Comparison of ENCODE assay signal across 8 mouse cellular contexts in the genomic region with DNA sequence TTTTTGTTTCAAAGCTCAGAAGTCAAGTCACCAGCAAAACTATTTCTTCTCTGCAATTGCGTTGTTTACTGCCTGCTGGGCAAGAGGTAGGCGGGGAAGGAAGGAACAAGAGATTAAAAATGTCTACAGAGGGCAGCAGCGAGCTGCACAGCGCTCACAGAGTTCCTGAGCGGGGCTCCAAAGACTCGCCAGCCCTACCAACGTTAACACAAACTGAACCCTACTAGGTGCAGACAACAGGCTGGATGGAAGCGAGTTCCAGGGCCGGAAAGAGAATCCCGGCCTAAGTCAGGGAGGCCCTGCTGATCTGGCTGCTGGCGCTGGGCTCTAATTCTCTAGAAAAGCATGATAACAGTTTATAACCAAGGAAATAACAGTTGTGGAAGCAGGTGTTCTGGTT. TPM values are rescaled to one million over a fixed set of nuclear protein-coding genes. Genes with fewer than 3 reads are reported as not detected.
DNase-seq lines count a peak whose midpoint lies in the region; ATAC-seq lines count a peak whose summit lies in the region.

No protein-coding gene starts in this region.

- H3K4me3 ChIP-seq in hindbrain, embryonic 12.5 days, result 0 out of 2 replicates have a peak overlapping the region, but pooled peaks have one; percentile 89

- H3K9me3 ChIP-seq in hindbrain, embryonic 12.5 days (replicated peaks), result no peaks in the 10 kb centered on the region

- 2% methylated on average over 11 of the region's 11 CpGs for WGBS in hindbrain, embryonic 12.5 days

- peak; percentile 91 for DNase-seq in MN1 (ENCODE audit: low spot score)
- DNase-seq in cerebellum, adult 8-10 months, result peak; percentile 78
- peak; percentile 75 to 82 for DNase-seq in layer of hippocampus, postnatal 10 days (ENCODE audit: low spot score in 2 of 2)
- peak; percentile 89 for DNase-seq in lung, postnatal 10 days
- peak; percentile 81 for DNase-seq in retina, postnatal 1 day
- peak; percentile 80 for DNase-seq in thymus, postnatal 4 days

- peaks cover 68% of the 10 kb centered on the region for H3K4me1 ChIP-seq in hindbrain, embryonic 12.5 days

- H3K36me3 ChIP-seq in hindbrain, embryonic 12.5 days, result no peaks in the 10 kb centered on the region

- ATAC-seq in frontal cortex, adult (ENCODE audit: low TSS enrichment), result peak; percentile 60
- no peak for ATAC-seq in hindbrain, embryonic 12.5 days (ENCODE audit: low FRiP score)

- peak overlapping the region; percentile 92 for H3K4me2 ChIP-seq in hindbrain, embryonic 12.5 days (replicated peaks)

- no peak overlapping the region for H3K27ac ChIP-seq in hindbrain, embryonic 12.5 days

- H3K9ac ChIP-seq in hindbrain, embryonic 12.5 days, result no peak overlapping the region; the same call in 1 of the 2 replicates

- no peaks in the 10 kb centered on the region; the same call in 1 of the 2 replicates for H3K27me3 ChIP-seq in hindbrain, embryonic 12.5 days

RNA-seq across cellular contexts. Expression of a gene that starts 1.0 kb away (rescaled TPM):
- 11.4 and 14.0 TPM in 2 replicates for polyA plus RNA-seq in hindbrain, embryonic 12.5 days (2016; fragmentation: Nextera tagmentation; extraction: Ambion mirVana)
- 10 to 100 TPM; 71.2 to 76.3 TPM for total RNA-seq in layer of hippocampus, postnatal 10 days (2021)

RNA-seq across cellular contexts. Expression of a gene that starts 22.5 kb away (rescaled TPM):
- 12.3 and 13.3 TPM in 2 replicates for polyA plus RNA-seq in hindbrain, embryonic 12.5 days (2016; fragmentation: Nextera tagmentation; extraction: Ambion mirVana)
- total RNA-seq in layer of hippocampus, postnatal 10 days (2021), result 10 to 100 TPM; 31.4 to 40.3 TPM

RNA-seq across cellular contexts. Expression of a gene that starts 27.0 kb away (rescaled TPM):
- polyA plus RNA-seq in hindbrain, embryonic 12.5 days (2016; fragmentation: Nextera tagmentation; extraction: Ambion mirVana), result 0.57 and 0.67 TPM in 2 replicates
- total RNA-seq in layer of hippocampus, postnatal 10 days (2021), result 1 to 10 TPM in 1 of 2 experiments, under 1 TPM in 1; 0.50 to 1.1 TPM
